Mouse (Mus musculus) gastrocnemius, adult 2 months (tissue): ENCODE measurements at regions not wholly inside any gene's neighbourhood (a gene's known extent, or its start where the extent isn't known, plus 50 kb on each side); places are given as distances from the start of the nearest gene placed in this dataset.
"Not testable (repeated sequence)": the region's sequence is repeated elsewhere in the genome, so short reads cannot be mapped to it uniquely, and the experiment has no call there.

ENCODE experiments used
- DNase-seq: peaks from one replicate; pipeline ENCODE4 v3.0.0; 2022
- H3K27ac ChIP-seq: fragments of 200-600 bp; 2 replicates; pipeline ENCODE4 v1.8.1; 2022; ENCODE audit warnings: mild to moderate bottlenecking
- H3K4me3 ChIP-seq: fragments of 200-600 bp; 2 replicates; pipeline ENCODE4 v1.8.1; 2022; ENCODE audit warnings: mild to moderate bottlenecking, moderate library complexity
- intact Hi-C: fragments of 180-260 bp; cut with DNase I; formaldehyde crosslinking; loops from one replicate; pipeline ENCODE4 v1.15.1; 2025

GRCm38 (mm10) chr12:20614766-20615165 is 375.5 kb upstream of the Asap2 start:
- intact Hi-C loops, H3K27ac ChIP-seq: not testable (repeated sequence)
- DNase-seq: peak; percentile 81
- peak overlapping the region; percentile 68 for H3K4me3 ChIP-seq
